Mouse (Mus musculus) testis, adult 2 months (tissue): ENCODE results near the gene Entpd1. TPM values are rescaled to one million over a fixed set of nuclear protein-coding genes. Genes with fewer than 3 reads are reported as not detected.

Experiments
- H3K27ac ChIP-seq: fragments of 200-500 bp; 2 replicates; pipeline ENCODE4 v1.5.1; 2012; ENCODE audit warnings: low read depth, low read length; ENCODE audit not compliant: control insufficient read depth, insufficient read depth
- H3K27me3 ChIP-seq: fragments of 200-500 bp; 2 replicates; pipeline ENCODE4 v1.6.1; 2012; ENCODE audit warnings: mild to moderate bottlenecking, low read length, moderate library complexity; ENCODE audit not compliant: control insufficient read depth, insufficient read depth
- H3K36me3 ChIP-seq: fragments of 200-500 bp; 2 replicates; pipeline ENCODE4 v1.6.1; 2012; ENCODE audit warnings: mild to moderate bottlenecking, low read length; ENCODE audit not compliant: control insufficient read depth, insufficient read depth
- H3K4me1 ChIP-seq: fragments of 200-500 bp; 2 replicates; pipeline ENCODE4 v1.6.1; 2012; ENCODE audit warnings: low read length; ENCODE audit not compliant: control insufficient read depth, insufficient read depth
- H3K4me3 ChIP-seq: fragments of 200-500 bp; 2 replicates; pipeline ENCODE4 v1.5.1; 2012; ENCODE audit warnings: low read depth, mild to moderate bottlenecking, low read length, moderate library complexity, mixed read lengths; ENCODE audit not compliant: control insufficient read depth
- CTCF ChIP-seq: fragments of 200-500 bp; IDR thresholded peaks from 2 replicates; pipeline ENCODE4 v1.5.1; 2012; ENCODE audit warnings: low read depth, mild to moderate bottlenecking, inconsistent platforms, low read length, moderate library complexity; ENCODE audit not compliant: control insufficient read depth, insufficient read depth, insufficient replicate concordance
- POLR2A ChIP-seq: fragments of 200-500 bp; IDR thresholded peaks from 2 replicates; pipeline ENCODE4 v1.6.1; 2012; ENCODE audit warnings: low read depth, mild to moderate bottlenecking, inconsistent platforms, low read length, moderate library complexity; ENCODE audit not compliant: control insufficient read depth
- polyA plus RNA-seq: library from polyadenylated mRNA; depleted of rRNA; stranded (reverse); fragments of >200 nt; gene quantifications from 2 replicates; pipeline ENCODE4 v1.2.3, GENCODE M21; 2012

Entpd1 gene
- polyA plus RNA-seq, 1 experiment, result 41.4 TPM

GRCm38 (mm10) chr19:40693201-40693600 lies 81.0 kb downstream of the Entpd1 start:
- H3K4me1 ChIP-seq, result no peaks in the 10 kb centered on the region
- no peaks in the 10 kb centered on the region for H3K27me3 ChIP-seq
- TF ChIP-seq CTCF (no peak), POLR2A (no peak)
- H3K36me3 ChIP-seq, result no peaks in the 10 kb centered on the region
- H3K27ac ChIP-seq, result no peak overlapping the region
- no peak overlapping the region for H3K4me3 ChIP-seq

- TF ChIP-seq POLR2A, result no peak
- no peak overlapping the region for H3K27ac ChIP-seq
These were observed 84.0 kb downstream of the Entpd1 start for GRCm38 (mm10) chr19:40696116-40696515.

GRCm38 (mm10) chr19:40698103-40698853 lies 86.1 kb downstream of the Entpd1 start:
- H3K36me3 ChIP-seq, result no peaks in the 10 kb centered on the region

More at GRCm38 (mm10) chr19:40696116-40696515, 84.0 kb downstream of the Entpd1 start:
- Histone ChIP-seq H3K27me3 (no peaks in the 10 kb centered on the region), H3K4me1 (no peaks in the 10 kb centered on the region), H3K4me3 (no peak overlapping the region), H3K36me3 (no peaks in the 10 kb centered on the region)

GRCm38 (mm10) chr19:40699816-40700215 lies 87.7 kb downstream of the Entpd1 start:
- Histone ChIP-seq H3K27me3 (no peaks in the 10 kb centered on the region), H3K4me3 (no peak overlapping the region), H3K4me1 (no peaks in the 10 kb centered on the region), H3K36me3 (no peaks in the 10 kb centered on the region), H3K27ac (no peak overlapping the region)
- TF ChIP-seq CTCF (no peak), POLR2A (no peak)

More at GRCm38 (mm10) chr19:40698103-40698853, 86.1 kb downstream of the Entpd1 start:
- Histone ChIP-seq H3K27me3 (no peaks in the 10 kb centered on the region), H3K4me1 (no peaks in the 10 kb centered on the region), H3K27ac (no peak overlapping the region), H3K4me3 (no peak overlapping the region)
- TF ChIP-seq POLR2A (no peak), CTCF (no peak)

GRCm38 (mm10) chr19:40702406-40702805 lies 90.2 kb downstream of the Entpd1 start:
- Histone ChIP-seq H3K4me1 (no peaks in the 10 kb centered on the region; the same call in 1 of the 2 replicates), H3K36me3 (no peaks in the 10 kb centered on the region), H3K27me3 (no peaks in the 10 kb centered on the region), H3K4me3 (no peak overlapping the region), H3K27ac (no peak overlapping the region)
- TF ChIP-seq POLR2A (no peak), CTCF (no peak)

GRCm38 (mm10) chr19:40712889-40713628 lies 100.9 kb downstream of the Entpd1 start:
- Histone ChIP-seq H3K4me3 (no peak overlapping the region), H3K27ac (no peak overlapping the region), H3K4me1 (peaks cover 4% of the 10 kb centered on the region; the same call in 1 of the 2 replicates), H3K27me3 (no peaks in the 10 kb centered on the region), H3K36me3 (no peaks in the 10 kb centered on the region)
- TF ChIP-seq POLR2A (no peak), CTCF (no peak)

GRCm38 (mm10) chr19:40714700-40715099 lies 102.5 kb downstream of the Entpd1 start:
- no peak overlapping the region for H3K4me3 ChIP-seq
- H3K27me3 ChIP-seq, result no peaks in the 10 kb centered on the region
- H3K4me1 ChIP-seq, result peaks cover 4% of the 10 kb centered on the region; the same call in 1 of the 2 replicates
- no peak overlapping the region for H3K27ac ChIP-seq
- TF ChIP-seq POLR2A (no peak), CTCF (no peak)
- H3K36me3 ChIP-seq, result no peaks in the 10 kb centered on the region
